Mouse (Mus musculus) frontal cortex, postnatal 25 days (tissue): Measurements from ENCODE around the gene Klhl29.
"Not testable (repeated sequence)": the region's sequence is repeated elsewhere in the genome, so short reads cannot be mapped to it uniquely, and the experiment has no call there.

Experiments
- DNase-seq, 2 experiments: peaks; one replicate each; pipeline ENCODE4 v3.0.0; 2022; ENCODE audit warnings: low spot score in 2 of 2

Klhl29 gene

DNA sequence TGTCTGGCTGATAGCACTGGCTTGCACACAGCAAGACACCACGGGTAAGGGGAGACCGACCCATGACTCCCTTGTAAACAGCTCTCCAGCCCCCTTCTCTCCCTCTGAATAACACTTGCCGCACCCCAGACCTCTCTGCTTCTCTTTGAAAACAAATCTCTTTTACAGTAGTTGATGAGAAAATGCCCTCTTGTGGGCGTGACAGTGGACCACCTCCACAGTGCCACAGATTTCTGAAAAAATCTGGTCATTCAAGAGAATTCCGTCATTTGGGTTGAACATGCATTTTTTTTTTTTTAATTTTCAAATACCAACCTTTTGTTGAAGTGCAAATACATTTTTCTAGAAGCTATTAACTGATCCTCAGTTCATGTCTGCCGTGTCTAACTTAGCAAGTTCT, 17.0 kb downstream of the Klhl29 start:
- DNase-seq: no peak

DNA sequence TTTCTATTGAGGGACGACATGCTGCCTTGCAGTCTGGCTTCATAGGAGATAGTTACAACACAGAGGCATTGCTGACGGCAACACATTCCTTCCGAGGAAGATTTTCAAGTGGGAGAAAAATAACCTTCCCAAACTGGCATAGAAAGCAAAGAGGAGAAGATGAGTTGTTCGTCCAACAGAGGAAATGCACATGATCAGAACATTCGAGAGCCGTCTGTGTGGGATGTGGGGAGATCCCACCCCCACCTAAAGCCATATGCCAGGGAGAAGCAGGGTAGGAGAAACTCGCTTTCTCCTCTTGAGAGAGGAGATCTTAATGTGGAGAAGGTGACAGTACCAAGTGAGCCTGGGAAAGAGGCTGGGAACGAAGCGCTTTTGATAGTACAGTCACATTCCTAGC, 22.1 kb downstream of the Klhl29 start:
- DNase-seq: peak in 1 of 2 experiments; percentile 2

DNA sequence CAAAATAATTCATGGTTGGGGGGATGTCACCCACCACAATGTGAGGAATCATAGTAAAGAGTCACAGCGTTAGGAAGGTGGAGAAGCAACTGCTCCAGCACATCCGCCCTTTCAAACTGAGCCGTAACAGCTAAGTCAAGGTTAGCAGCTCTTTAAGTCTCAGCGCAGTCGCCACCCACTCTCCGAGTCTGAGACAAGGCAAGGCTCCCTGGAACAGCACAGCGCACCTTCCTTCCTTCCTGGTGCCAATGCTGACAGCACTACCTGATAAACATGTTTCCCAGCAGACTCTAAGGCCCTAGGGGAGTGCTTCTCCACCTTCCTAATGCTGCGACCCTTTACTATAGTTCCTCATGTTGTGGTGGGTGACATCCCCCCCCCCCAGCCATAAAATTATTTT, 22.7 kb downstream of the Klhl29 start:
- DNase-seq: no peak

DNA sequence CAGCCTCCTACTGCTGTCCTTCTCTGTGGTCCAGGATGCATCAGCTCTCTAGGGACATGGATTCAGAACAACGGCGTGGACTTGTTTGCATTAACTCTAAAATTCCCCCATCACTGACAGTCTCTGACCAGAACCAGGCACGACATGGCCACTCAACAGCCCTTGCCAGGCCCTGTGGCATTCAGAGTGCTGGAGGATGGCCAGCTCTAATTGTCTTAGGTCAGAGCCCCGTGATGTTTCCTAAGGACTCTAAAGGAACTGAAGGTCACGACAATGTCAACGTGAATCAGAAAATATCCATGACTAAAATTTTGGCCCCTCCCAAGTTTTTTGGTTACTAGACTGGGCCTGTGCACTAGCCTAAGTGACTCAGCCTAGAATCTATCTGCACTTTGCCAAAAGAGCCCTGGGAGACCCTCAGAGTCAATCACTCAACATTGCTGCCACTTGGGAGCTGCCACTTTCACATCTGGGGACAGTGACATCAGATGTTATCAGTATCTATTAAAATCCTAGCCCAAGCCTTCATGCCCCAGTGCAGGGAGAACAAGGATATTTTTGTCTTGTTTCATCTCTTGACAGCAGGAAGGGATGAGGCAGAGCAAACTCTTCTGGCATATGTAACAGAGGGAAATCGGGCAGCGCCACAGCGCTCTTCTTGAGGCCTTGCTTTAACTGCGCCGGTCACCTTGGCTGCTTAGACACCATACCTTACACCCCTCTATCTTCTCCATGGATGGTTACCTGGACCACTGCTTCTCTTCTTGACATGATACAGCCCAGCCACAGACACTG, 24.8 kb downstream of the Klhl29 start:
- DNase-seq: no peak

DNA sequence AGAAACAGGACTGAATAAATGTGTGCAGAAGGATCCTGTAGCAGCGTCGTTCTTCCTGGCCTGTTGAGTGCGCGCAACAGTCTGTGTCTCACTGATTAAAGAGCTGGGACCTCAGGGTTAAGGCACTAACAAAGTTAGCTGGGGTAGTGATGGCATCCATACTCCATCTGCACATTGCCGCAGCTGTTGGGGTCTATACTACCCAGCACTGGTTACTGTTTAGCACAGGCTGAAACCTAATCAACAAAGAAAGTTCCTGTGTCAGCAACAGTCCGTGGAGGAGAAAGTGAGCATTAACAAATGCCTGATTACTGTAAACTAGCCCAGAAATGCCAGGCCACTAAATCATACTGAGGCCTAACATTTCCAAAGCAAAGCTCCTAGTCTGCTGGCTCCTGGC, 30.4 kb downstream of the Klhl29 start:
- DNase-seq: no peak

DNA sequence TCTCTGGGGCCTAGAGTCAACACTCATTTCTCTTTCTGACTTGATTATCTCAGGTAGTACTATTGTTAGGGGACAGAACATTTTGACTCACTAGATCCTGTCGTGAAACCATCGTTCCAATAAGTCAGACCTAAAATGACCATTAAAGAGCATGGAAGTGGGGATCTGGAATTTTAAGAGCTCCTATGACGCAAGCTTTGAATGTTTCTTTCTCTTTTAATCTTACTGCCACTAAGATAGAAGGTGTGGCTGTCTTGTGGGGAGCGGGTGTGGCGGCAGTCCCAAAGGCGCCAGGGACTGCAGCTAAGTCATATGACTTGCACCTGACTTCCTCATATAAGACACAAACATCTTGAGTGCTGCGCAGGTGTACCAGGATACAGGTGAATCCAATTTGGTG, 31.0 kb downstream of the Klhl29 start:
- not testable (repeated sequence) for DNase-seq

DNA sequence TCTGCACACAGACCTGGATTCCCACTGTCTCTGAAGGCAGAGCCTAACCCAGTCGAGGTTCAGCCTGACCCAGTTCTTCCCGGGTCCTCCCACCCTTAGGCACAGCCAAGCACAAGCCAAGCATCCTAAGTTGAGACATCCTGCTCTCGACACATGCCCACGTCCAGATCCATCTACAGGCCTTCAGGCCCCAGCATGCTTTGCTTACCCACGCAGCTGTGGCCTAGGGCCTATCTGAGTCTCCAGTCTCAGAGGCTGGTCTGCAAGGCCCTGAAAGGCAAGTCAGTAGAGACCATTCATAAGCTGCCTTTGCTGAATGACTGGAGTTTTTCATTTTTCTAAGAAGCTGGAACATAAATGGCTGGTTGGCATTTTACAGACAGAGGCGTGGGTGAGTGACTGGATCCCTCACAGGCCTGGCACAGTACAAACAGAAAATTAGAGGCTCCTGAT, 35.3 kb downstream of the Klhl29 start:
- DNase-seq: no peak

DNA sequence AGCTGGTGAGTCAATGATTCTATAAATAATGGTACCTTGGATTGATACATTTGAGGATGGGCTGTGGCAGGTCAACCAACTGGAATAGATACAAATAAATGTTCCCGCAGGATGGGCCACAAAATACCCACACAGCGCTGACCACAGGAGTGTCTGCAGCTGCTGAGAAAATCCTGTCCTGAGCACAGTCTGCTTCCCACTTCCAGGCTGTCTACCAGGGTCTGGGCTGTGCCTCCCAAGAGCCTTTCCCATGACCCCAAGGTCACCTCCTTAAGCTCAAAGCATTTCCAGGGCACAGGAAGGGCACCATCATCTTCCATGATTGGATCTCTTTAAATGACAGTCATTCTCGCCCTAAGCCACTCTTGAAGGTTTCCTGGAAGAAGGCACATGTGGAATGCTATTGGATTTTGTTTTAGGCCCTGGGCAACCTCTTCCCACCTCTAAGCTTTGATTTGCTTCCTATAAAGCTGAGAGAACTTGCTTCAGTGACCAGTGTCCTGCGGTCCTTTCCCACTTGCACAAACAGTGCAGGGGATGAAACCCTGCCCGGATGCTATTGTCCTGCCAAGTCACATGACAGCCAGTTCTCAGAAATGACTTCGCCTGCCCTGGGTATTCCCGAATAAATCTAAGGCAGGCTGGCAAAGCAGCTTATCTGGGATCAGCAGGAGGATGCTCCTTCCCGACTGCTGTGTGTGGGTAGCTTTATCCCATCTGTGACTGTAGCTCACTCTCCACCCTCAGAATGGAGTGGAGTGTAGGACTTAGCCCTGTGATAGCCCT, 38.4 kb downstream of the Klhl29 start:
- no peak for DNase-seq

DNA sequence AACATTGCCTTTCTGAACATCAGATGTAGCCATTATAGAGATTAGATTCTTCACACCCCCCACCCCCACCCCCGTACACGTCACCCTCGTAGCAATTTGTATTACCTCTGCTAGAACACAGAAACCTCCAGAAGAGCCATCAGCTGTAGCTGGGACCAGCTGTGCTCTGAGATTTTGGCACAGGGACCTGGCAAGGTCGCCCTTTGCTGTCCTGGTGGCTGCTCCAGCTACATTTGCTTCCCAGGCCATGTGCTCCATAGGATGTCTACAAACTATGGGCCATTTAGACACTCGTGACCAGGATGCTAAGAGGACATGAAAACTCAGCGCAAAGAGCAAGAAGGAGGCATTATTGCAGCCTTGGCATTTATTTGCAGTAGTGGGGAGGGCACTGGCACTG, 39.2 kb downstream of the Klhl29 start:
- DNase-seq: no peak

DNA sequence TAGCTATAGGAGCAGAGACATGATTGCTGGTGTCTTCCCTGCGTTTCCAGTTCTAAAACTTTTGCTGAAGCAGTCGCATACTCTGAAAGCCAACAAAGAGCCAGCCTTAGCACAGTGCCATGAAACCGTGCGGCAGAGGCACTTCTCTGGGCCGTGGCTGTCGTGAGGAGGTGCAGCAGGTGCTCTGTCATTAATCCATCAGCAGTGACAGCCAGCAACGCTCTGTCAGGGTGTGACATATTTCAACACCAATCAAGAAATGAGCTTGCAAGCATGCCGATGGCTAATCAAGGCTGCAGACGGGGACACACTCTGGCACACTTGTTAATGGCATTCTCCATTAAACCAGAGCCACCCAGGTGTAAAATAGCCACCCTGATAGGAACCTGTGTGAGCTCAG, 40.5 kb downstream of the Klhl29 start:
- no peak for DNase-seq

DNA sequence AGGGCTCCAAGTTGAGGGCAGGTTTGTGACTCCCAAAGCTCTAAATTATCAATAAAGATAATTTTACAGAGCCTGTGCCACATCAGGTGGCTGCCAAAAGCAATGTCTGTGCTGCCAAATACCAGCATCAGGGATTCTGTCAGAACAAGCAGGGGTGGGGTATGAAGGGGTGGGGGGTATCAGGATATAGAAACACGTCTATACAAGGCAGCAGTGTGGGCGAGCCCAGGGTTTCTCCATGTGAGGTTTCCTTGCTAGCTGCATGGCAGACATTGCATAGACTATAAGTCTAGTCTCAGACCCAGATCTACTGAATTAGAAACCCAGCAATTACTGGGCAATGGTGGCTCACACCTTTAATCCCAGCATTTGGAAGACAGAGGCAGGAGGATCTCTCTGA, 41.3 kb downstream of the Klhl29 start:
- no peak for DNase-seq

DNA sequence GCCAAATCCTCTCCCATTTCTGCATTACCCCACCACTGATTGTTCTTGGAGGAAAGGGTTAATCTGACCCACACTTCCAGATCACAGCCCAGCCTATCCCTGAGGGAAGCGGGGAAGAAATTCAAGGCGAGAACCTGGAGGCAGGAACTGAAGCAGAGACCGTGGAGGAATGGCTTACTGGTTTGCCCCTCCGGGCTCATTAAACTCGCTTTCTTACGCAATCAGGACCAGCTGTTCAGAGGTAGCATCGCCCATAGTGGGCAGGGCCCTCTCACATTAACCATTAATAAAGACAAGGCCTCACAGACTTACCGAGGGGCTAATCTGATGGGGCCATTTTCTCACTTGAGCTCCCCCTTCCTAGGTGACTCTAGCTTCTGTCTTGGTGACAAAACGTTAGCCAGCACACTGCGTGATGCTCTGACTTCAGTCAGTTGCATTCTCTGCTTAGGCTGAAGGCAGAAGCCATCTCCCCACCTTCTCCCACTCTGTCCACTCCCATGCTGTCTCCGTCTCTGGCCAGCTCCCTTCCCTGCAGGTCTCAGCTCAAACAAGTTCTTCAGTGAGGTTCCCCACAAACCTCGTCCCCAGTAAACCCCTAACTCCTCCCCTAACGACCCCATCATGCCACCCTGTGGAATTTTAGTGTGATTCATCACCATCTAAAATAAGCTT, 43.5 kb downstream of the Klhl29 start:
- no peak for DNase-seq

DNA sequence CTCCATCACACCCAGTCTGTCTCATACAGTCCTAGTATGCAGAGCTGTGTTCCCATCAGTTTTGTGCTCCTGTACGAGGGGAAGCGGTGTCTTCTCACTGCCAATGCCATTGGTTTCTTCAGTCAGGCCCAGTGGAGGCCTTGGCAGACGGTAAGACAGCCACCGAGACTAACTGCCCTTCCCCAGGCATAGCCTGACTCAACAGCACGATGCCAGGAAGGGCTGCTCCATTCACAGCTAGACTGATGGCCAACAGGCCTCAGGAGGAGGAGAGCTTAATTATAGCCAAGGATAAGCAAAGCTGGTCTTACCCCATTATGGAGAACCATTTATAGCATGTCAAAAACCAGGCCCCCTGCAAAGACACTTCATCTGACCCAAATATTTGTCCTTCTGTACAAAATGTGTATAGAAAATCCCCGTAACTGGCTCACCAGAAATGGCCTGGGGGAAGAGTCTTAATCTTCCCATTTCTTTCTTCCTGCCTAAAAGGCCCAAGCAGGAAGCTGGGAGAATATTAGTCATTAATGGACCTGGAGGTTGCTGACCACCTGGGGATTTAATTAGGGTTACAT, 44.9 kb downstream of the Klhl29 start:
- DNase-seq: no peak

DNA sequence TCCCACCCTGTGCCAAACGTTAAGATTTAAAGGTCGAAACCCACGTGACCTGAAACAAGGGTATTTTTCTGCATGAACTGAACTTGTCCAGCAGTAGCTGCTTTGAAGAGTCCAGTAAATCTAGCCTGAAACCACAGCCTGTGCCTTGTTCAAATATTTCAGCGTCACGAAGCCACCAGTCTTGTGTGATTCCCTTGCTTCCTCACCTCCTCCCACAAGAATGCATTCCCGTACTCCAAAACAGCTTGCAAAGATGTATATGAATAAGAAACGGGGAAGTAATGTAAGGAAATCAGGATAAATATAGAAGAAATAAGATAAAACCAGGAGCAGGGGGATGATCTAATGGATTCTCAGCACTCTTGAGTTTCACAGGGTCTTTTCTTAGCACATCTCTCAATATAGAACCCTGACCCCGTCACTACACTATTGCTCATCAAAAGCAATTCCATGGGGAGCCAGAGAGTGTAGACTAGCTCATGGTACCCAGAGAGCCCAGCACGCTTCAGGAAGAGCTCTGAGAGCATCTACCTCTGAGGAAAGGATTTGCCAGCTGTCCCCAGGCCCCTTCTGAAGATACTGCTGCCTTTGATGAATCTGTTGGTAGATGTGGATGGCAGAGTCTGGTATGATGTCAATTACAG, 52.9 kb downstream of the Klhl29 start:
- DNase-seq: no peak

DNA sequence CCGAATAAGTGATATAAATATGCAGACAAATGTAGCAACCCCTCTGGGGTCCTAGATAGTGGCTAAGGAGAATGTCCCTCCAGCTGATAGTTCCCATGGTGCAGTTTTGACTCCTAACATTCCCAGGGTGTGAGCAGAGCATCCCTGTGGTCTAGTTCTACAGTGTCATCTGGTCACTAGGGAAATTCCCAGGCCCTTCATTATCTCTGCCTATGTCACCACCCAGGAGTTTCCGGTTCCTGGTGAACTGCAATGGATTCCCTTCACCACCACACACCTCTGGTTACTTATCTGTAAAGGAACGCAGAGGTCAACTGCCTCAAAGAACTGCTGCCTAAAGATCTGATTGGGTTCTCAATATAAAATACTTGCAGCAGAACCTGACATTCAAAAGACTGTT, 54.5 kb downstream of the Klhl29 start:
- DNase-seq: no peak

DNA sequence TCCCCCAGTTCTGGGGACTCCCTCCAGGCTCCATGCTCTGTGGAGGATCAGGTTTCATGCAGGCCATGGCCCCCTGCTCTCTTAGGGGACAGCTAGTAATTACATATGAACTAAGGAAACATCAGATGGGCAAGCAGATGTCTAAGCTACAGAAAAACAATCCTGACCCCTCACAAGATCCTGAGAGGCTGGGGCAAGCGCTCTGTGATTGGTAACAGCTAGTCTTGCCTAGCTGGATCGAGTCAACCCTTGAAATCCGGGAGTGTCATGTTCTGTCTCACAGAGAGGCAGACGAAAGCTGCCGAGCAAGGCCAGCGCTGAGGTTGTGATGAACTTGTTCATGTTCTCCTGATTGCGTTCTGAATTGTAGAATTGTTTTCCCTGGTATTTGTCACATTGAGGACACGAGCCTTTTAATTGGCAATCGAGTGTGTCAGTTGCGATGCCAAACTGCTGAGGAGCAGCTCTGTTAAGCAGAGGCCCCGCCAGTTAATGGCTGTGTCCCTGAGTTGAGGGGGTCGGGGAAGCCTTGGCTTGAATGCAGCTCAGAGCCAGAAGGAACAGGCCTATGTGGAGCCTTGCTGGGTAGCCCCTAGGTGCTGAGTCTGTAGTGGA, 56.0 kb downstream of the Klhl29 start:
- DNase-seq: no peak

DNA sequence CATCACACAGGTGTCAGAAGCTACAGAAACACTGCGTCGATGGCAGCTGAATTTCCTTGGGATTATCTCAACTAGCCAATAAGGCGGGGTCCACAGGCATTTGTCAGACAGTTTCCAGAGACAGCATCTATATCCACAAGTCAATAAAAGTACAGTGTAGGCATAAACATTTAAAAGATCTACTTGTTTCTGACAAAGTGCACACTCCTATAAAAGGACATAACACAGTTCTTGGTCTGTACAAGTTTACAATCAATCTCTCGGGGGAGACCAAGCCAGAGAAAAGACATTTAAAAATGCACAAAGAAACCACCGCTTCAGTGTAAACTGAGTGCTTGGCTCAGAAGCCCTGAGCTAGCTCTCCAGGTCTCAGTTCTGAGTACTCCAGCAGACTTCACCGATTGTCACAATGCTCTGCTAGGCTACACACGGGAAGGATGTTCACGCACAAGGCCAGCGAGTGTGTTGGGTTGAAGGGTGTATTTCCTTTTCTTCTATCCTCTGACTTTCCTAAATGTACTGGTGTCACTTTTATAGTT, 59.4 kb downstream of the Klhl29 start:
- no peak for DNase-seq

DNA sequence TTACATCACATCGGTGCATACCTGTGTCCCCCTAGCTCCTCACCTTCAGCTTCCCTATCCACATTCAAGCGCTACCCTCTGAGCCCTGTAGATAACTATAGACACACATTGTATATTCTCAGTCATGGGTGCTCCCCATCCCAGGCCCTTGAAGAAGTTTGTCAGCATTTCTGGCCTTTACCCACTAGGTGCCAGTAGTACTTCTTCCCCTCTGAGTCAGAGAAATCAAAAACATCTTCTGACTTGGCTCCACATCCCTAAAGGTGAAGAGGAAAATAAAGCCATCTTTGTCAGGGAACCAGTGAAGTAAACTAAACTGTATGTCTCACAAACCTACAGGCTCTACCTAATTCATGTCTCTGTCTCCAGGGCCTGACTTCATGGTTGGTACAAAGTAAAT, 67.6 kb downstream of the Klhl29 start:
- no peak for DNase-seq

DNA sequence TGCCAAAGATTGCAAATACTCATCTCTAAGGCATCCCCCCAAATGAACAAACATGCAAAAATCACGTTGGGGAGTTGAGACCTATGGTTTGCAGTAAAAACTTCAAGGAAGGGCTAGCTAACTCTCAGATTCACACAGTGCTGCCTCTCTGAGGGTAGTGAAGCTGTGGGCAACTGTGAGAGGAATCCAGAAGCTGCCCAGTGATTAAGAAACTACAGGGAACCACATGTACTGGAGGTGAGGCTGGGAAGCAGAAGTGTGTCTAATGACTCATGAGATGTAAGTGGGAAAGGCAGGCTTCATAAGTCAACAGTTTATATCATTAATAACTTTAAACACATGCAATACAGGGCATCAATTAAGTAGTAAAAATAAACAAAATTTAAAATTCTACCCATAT, 70.0 kb downstream of the Klhl29 start:
- DNase-seq: no peak

DNA sequence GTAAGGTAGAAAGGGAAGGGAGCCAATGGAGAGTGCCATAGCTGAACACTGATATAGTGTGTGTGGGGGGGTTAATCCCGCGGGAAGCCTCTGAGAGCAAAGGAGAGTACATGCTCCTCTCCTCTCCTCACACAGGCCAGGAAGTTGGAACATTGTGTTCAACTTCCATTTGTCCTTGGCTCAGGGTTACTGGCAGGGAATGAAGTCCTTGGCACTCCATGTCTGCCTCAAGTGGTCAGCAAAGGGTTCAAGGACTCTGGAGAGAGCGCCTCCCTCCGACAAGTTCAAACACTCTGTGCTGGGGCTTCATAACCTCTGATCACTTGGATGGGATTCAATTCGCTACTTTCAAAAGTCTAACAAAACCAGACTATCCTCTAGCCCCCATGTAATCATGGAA, 71.6 kb downstream of the Klhl29 start:
- no peak for DNase-seq

DNA sequence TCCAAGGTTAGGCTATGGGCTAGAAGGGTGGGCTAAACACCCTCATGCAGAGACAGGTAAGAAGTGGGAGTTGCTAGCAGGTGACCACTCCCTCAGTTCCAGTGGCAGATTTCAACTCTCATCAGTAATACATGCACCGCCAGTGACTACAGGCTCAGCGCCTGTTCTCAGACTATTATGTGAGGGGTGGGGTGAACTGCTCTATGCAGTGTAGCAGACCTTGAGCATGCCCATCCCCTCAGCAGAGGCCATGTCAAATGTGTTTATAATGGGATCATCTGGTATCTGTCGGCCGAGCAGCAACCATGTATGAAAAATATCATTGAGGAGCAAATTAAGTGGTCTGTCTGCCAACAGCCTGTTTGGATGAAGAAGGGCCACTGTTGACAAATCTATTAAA, 72.4 kb downstream of the Klhl29 start:
- DNase-seq: no peak
